Mouse (Mus musculus): ENCODE measurements at regions not wholly inside any gene's neighbourhood (a gene's known extent, or its start where the extent isn't known, plus 50 kb on each side); places are given as distances from the start of the nearest gene placed in this dataset.
A peak's percentile ranks its signal among the peaks of the same experiment; 100 is the strongest.

GRCm38 (mm10) chr9:94378835-94379234 is 159.0 kb downstream of the 1190002N15Rik start:
- no peak for DNase-seq

GRCm38 (mm10) chr9:94378291-94378690 is 159.6 kb downstream of the 1190002N15Rik start:
- no peak for DNase-seq

GRCm38 (mm10) chr9:94377346-94378039 is 160.4 kb downstream of the 1190002N15Rik start:
- peak; percentile 14 for DNase-seq

GRCm38 (mm10) chr9:94370976-94371375 is 166.9 kb downstream of the 1190002N15Rik start:
- no peak for DNase-seq

GRCm38 (mm10) chr9:94368231-94368936 is 169.5 kb downstream of the 1190002N15Rik start:
- DNase-seq, result no peak

GRCm38 (mm10) chr9:94361877-94362697 is 175.8 kb downstream of the 1190002N15Rik start:
- DNase-seq, result no peak

GRCm38 (mm10) chr9:94361011-94361410 is 176.9 kb downstream of the 1190002N15Rik start:
- no peak for DNase-seq

- DNase-seq, result no peak
Observed at GRCm38 (mm10) chr9:94358150-94358549, 179.7 kb downstream of the 1190002N15Rik start.

- DNase-seq, result no peak
Observed at GRCm38 (mm10) chr9:94342011-94342410, 195.9 kb downstream of the 1190002N15Rik start.

GRCm38 (mm10) chr9:94341531-94341930 is 196.3 kb downstream of the 1190002N15Rik start:
- no peak for DNase-seq

- no peak for DNase-seq
Observed at GRCm38 (mm10) chr9:94333450-94333849, 204.4 kb downstream of the 1190002N15Rik start.

- DNase-seq, result no peak
Observed at GRCm38 (mm10) chr9:94323011-94323410, 214.9 kb downstream of the 1190002N15Rik start.

- no peak for DNase-seq
Observed at GRCm38 (mm10) chr9:94302575-94302974, 235.3 kb downstream of the 1190002N15Rik start.

GRCm38 (mm10) chr9:94301896-94302295 is 236.0 kb downstream of the 1190002N15Rik start:
- DNase-seq, result no peak

- no peak for DNase-seq
Observed at GRCm38 (mm10) chr9:94295431-94295830, 242.4 kb downstream of the 1190002N15Rik start.

- DNase-seq, result no peak
Observed at GRCm38 (mm10) chr9:94292147-94292546, 245.7 kb downstream of the 1190002N15Rik start.

- DNase-seq, result no peak
Observed at GRCm38 (mm10) chr9:94289546-94289945, 248.3 kb downstream of the 1190002N15Rik start.

GRCm38 (mm10) chr9:94287559-94287958 is 250.3 kb downstream of the 1190002N15Rik start:
- no peak for DNase-seq

- DNase-seq, result peak; percentile 67
Observed at GRCm38 (mm10) chr9:94278657-94279585, 259.0 kb downstream of the 1190002N15Rik start.

- no peak for DNase-seq
Observed at GRCm38 (mm10) chr9:94277096-94277495, 260.8 kb downstream of the 1190002N15Rik start.

- DNase-seq, result no peak
Observed at GRCm38 (mm10) chr9:94269213-94269612, 268.7 kb downstream of the 1190002N15Rik start.

GRCm38 (mm10) chr9:94267243-94267642 is 270.6 kb downstream of the 1190002N15Rik start:
- no peak for DNase-seq
